Mouse (Mus musculus): ENCODE measurements around the gene Npdc1.

Gene Npdc1

GRCm38 (mm10) chr2:25399051-25399450 is at the start of gene Npdc1:
Gene Npdc1 (plus strand): TSS chr2:25399351.
- no peak for DNase-seq

GRCm38 (mm10) chr2:25349499-25349898 is 49.7 kb upstream of the Npdc1 start:
- DNase-seq, result no peak

- no peak for DNase-seq
Measured at GRCm38 (mm10) chr2:25350701-25351100, 48.5 kb upstream of the Npdc1 start.

GRCm38 (mm10) chr2:25354211-25354610 is 44.9 kb upstream of the Npdc1 start:
- DNase-seq, result no peak

- no peak for DNase-seq
Measured at GRCm38 (mm10) chr2:25355419-25356066, 43.6 kb upstream of the Npdc1 start.

GRCm38 (mm10) chr2:25356208-25357079 is 42.7 kb upstream of the Npdc1 start, which contains the start of gene Dpp7:
Gene Dpp7 (minus strand): TSS chr2:25356359.
- DNase-seq, result peak; percentile 80 to 89

- no peak for DNase-seq
Measured at GRCm38 (mm10) chr2:25359848-25360247, 39.3 kb upstream of the Npdc1 start.

GRCm38 (mm10) chr2:25363478-25364178 is 35.5 kb upstream of the Npdc1 start:
- DNase-seq, result no peak

GRCm38 (mm10) chr2:25364313-25364712 is 34.8 kb upstream of the Npdc1 start:
- no peak for DNase-seq

- DNase-seq, result no peak
Measured at GRCm38 (mm10) chr2:25364761-25365090, 34.4 kb upstream of the Npdc1 start.

- peak; percentile 84 to 85 for DNase-seq
Measured at GRCm38 (mm10) chr2:25365091-25365761, 33.9 kb upstream of the Npdc1 start, which contains the start of gene Uap1l1. Gene Uap1l1 (minus strand): TSS chr2:25365682.

GRCm38 (mm10) chr2:25369996-25370395 is 29.2 kb upstream of the Npdc1 start:
- DNase-seq, result no peak

- DNase-seq, result peak; percentile 81 to 87
Measured at GRCm38 (mm10) chr2:25371764-25372643, 27.1 kb upstream of the Npdc1 start, which contains the start of gene Sapcd2. Gene Sapcd2 (plus strand): TSS chr2:25372321.

- DNase-seq, result no peak
Measured at GRCm38 (mm10) chr2:25372644-25373391, 26.3 kb upstream of the Npdc1 start.

- DNase-seq, result no peak
Measured at GRCm38 (mm10) chr2:25373431-25373830, 25.7 kb upstream of the Npdc1 start.

GRCm38 (mm10) chr2:25376589-25376988 is 22.6 kb upstream of the Npdc1 start:
- peak; percentile 40 to 71 for DNase-seq

GRCm38 (mm10) chr2:25384492-25384891 is 14.7 kb upstream of the Npdc1 start:
- DNase-seq, result no peak

- no peak for DNase-seq
Measured at GRCm38 (mm10) chr2:25391266-25391665, 7.9 kb upstream of the Npdc1 start.

GRCm38 (mm10) chr2:25394281-25395221 is 4.6 kb upstream of the Npdc1 start:
- DNase-seq, result peak; percentile 19 to 28
